Mouse (Mus musculus): Measurements from ENCODE around the gene Ugt1a9. TPM values are rescaled to one million over a fixed set of nuclear protein-coding genes. Genes with fewer than 3 reads are reported as not detected.
"Not testable (repeated sequence)": the region's sequence is repeated elsewhere in the genome, so short reads cannot be mapped to it uniquely, and the experiment has no call there.

Ugt1a9 gene
- polyA plus RNA-seq, 2 experiments, result 0.21 to 0.34 TPM

GRCm38 (mm10) chr1:88158430-88158829 is 87.8 kb downstream of the Ugt1a9 start:
- H3K9me3 ChIP-seq (ENCODE audit: control insufficient read depth, low read length), result no peaks in the 10 kb centered on the region
- TF ChIP-seq CTCF (IDR thresholded peaks at IDR 0.05; ENCODE audit: low read depth) (no peak), EP300 (IDR thresholded peaks at IDR 0.05; ENCODE audit: low read depth) (no peak)
- WGBS (ENCODE audit: insufficient replicate concordance), result 40% methylated on average over 2 of the region's 2 CpGs
- no peak overlapping the region for H3K27ac ChIP-seq
- ATAC-seq (ENCODE audit: insufficient read depth), result no peak
- H3K36me3 ChIP-seq (replicated peaks; ENCODE audit: control insufficient read depth, insufficient read depth, low read depth), result no peaks in the 10 kb centered on the region
- H3K27me3 ChIP-seq (ENCODE audit: control insufficient read depth, insufficient read depth, low read length), result no peaks in the 10 kb centered on the region
- H3K4me1 ChIP-seq (replicated peaks; ENCODE audit: control insufficient read depth in 2 of 2, insufficient read depth in 2 of 2, low read length in 1 of 2), result no peaks in the 10 kb centered on the region
- no peak overlapping the region for H3K9ac ChIP-seq (replicated peaks)
- no peak overlapping the region for H3K4me2 ChIP-seq (ENCODE audit: low read depth)
- DNase-seq (ENCODE audit: low read depth in 3 of 3, low spot score in 3 of 3), result no peak
- H3K4me3 ChIP-seq (ENCODE audit: insufficient read depth in 1 of 2, low read depth in 2 of 2, low read length in 2 of 2), result no peak overlapping the region

- Histone ChIP-seq H3K27me3 (ENCODE audit: control insufficient read depth, insufficient read depth, low read length) (no peaks in the 10 kb centered on the region), H3K9me3 (ENCODE audit: control insufficient read depth, low read length) (no peaks in the 10 kb centered on the region), H3K4me2 (ENCODE audit: low read depth) (no peak within 1 kb of the TSS), H3K9ac (replicated peaks) (no peak within 1 kb of the TSS), H3K27ac (no peak within 1 kb of the TSS), H3K36me3 (replicated peaks; ENCODE audit: control insufficient read depth, insufficient read depth, low read depth) (no peaks in the 10 kb centered on the region), H3K4me1 (replicated peaks; ENCODE audit: control insufficient read depth in 2 of 2, insufficient read depth in 2 of 2, low read length in 1 of 2) (no peaks in the 10 kb centered on the region), H3K4me3 (ENCODE audit: insufficient read depth in 1 of 2, low read depth in 2 of 2, low read length in 2 of 2) (no peak within 1 kb of the TSS)
- ATAC-seq (ENCODE audit: insufficient read depth) (no peak), DNase-seq (ENCODE audit: low read depth in 3 of 3, low spot score in 3 of 3) (no peak)
- TF ChIP-seq CTCF (IDR thresholded peaks at IDR 0.05; ENCODE audit: low read depth) (no peak), EP300 (IDR thresholded peaks at IDR 0.05; ENCODE audit: low read depth) (no peak)
- WGBS (ENCODE audit: insufficient replicate concordance), result 66% methylated on average over 5 of the region's 5 CpGs
Observed at GRCm38 (mm10) chr1:88165711-88166110, 95.1 kb downstream of the Ugt1a9 start, which contains the start of gene Ugt1a5. TSS of gene Ugt1a5 (plus strand) at chr1:88166012.

- not testable (repeated sequence) for DNase-seq (ENCODE audit: low read depth in 3 of 3, low spot score in 3 of 3); H3K27me3 ChIP-seq (ENCODE audit: control insufficient read depth, insufficient read depth, low read length); ATAC-seq (ENCODE audit: insufficient read depth); H3K36me3 ChIP-seq (replicated peaks; ENCODE audit: control insufficient read depth, insufficient read depth, low read depth); H3K9me3 ChIP-seq (ENCODE audit: control insufficient read depth, low read length); H3K27ac ChIP-seq; H3K4me2 ChIP-seq (ENCODE audit: low read depth); H3K4me3 ChIP-seq (ENCODE audit: insufficient read depth in 1 of 2, low read depth in 2 of 2, low read length in 2 of 2); H3K4me1 ChIP-seq (replicated peaks; ENCODE audit: control insufficient read depth in 2 of 2, insufficient read depth in 2 of 2, low read length in 1 of 2); H3K9ac ChIP-seq (replicated peaks)
- WGBS (ENCODE audit: insufficient replicate concordance), result 67% methylated on average over 5 of the region's 7 CpGs
Observed at GRCm38 (mm10) chr1:88172190-88172589, 101.6 kb downstream of the Ugt1a9 start.

- ATAC-seq (ENCODE audit: insufficient read depth) (no peak), DNase-seq (ENCODE audit: low read depth in 3 of 3, low spot score in 3 of 3) (no peak)
- no peak overlapping the region for H3K4me2 ChIP-seq (ENCODE audit: low read depth)
- no peaks in the 10 kb centered on the region for H3K27me3 ChIP-seq (ENCODE audit: control insufficient read depth, insufficient read depth, low read length)
- H3K9ac ChIP-seq (replicated peaks), result no peak overlapping the region
- TF ChIP-seq CTCF (IDR thresholded peaks at IDR 0.05; ENCODE audit: low read depth), result no peak
- no peak for TF ChIP-seq EP300 (IDR thresholded peaks at IDR 0.05; ENCODE audit: low read depth)
- H3K36me3 ChIP-seq (replicated peaks; ENCODE audit: control insufficient read depth, insufficient read depth, low read depth), result no peaks in the 10 kb centered on the region
- peaks cover 4% of the 10 kb centered on the region for H3K9me3 ChIP-seq (ENCODE audit: control insufficient read depth, low read length)
- no peak overlapping the region for H3K27ac ChIP-seq
- H3K4me1 ChIP-seq (replicated peaks; ENCODE audit: control insufficient read depth in 2 of 2, insufficient read depth in 2 of 2, low read length in 1 of 2), result no peaks in the 10 kb centered on the region
- 82% methylated on average over 1 of the region's 1 CpGs for WGBS (ENCODE audit: insufficient replicate concordance)
- H3K4me3 ChIP-seq (ENCODE audit: insufficient read depth in 1 of 2, low read depth in 2 of 2, low read length in 2 of 2), result no peak overlapping the region
Observed at GRCm38 (mm10) chr1:88179657-88180056, 109.1 kb downstream of the Ugt1a9 start.

- no peak overlapping the region for H3K4me3 ChIP-seq (ENCODE audit: insufficient read depth in 1 of 2, low read depth in 2 of 2, low read length in 2 of 2)
- no peak overlapping the region for H3K27ac ChIP-seq
- WGBS (ENCODE audit: insufficient replicate concordance), result 66% methylated on average over 5 of the region's 5 CpGs
- H3K36me3 ChIP-seq (replicated peaks; ENCODE audit: control insufficient read depth, insufficient read depth, low read depth), result no peaks in the 10 kb centered on the region
- no peaks in the 10 kb centered on the region for H3K9me3 ChIP-seq (ENCODE audit: control insufficient read depth, low read length)
- H3K9ac ChIP-seq (replicated peaks), result no peak overlapping the region
- no peak overlapping the region for H3K4me2 ChIP-seq (ENCODE audit: low read depth)
- no peak for ATAC-seq (ENCODE audit: insufficient read depth)
- no peaks in the 10 kb centered on the region for H3K27me3 ChIP-seq (ENCODE audit: control insufficient read depth, insufficient read depth, low read length)
- no peaks in the 10 kb centered on the region for H3K4me1 ChIP-seq (replicated peaks; ENCODE audit: control insufficient read depth in 2 of 2, insufficient read depth in 2 of 2, low read length in 1 of 2)
- TF ChIP-seq EP300 (IDR thresholded peaks at IDR 0.05; ENCODE audit: low read depth) (no peak), CTCF (IDR thresholded peaks at IDR 0.05; ENCODE audit: low read depth) (no peak)
- no peak for DNase-seq (ENCODE audit: low read depth in 3 of 3, low spot score in 3 of 3)
Observed at GRCm38 (mm10) chr1:88186325-88186935, 115.8 kb downstream of the Ugt1a9 start.

All from liver, embryonic 14.5 days (tissue).